Mouse (Mus musculus) yolk sac, embryonic 10.5 days (tissue): ENCODE data around the gene Palld.

Experiments used
- DNase-seq: peaks from one replicate; pipeline ENCODE4 v3.0.0-alpha.2; 2017; ENCODE audit warnings: low spot score

Gene Palld

GRCm38 (mm10) chr8:61502277-61502676 is 400.2 kb downstream of the Palld start:
- no peak for DNase-seq

GRCm38 (mm10) chr8:61500914-61501313 is 401.6 kb downstream of the Palld start:
- DNase-seq: no peak

- DNase-seq: no peak
Measured at GRCm38 (mm10) chr8:61499035-61499434, 403.5 kb downstream of the Palld start.

GRCm38 (mm10) chr8:61497110-61497509 is 405.4 kb downstream of the Palld start:
- DNase-seq: peak; percentile 24

- no peak for DNase-seq
Measured at GRCm38 (mm10) chr8:61488631-61489030, 413.9 kb downstream of the Palld start.

- peak; percentile 91 for DNase-seq
Measured at GRCm38 (mm10) chr8:61487597-61488156, 414.8 kb downstream of the Palld start, which contains the start of gene Cbr4. Gene Cbr4 (plus strand): TSS chr8:61487734.

GRCm38 (mm10) chr8:61486923-61487529 is 415.5 kb downstream of the Palld start:
- no peak for DNase-seq

- DNase-seq: no peak
Measured at GRCm38 (mm10) chr8:61480260-61480967, 422.1 kb downstream of the Palld start.

GRCm38 (mm10) chr8:61479506-61480214 is 422.8 kb downstream of the Palld start:
- DNase-seq: peak; percentile 54

GRCm38 (mm10) chr8:61478793-61479192 is 423.7 kb downstream of the Palld start:
- no peak for DNase-seq

- no peak for DNase-seq
Measured at GRCm38 (mm10) chr8:61478150-61478549, 424.3 kb downstream of the Palld start.

GRCm38 (mm10) chr8:61476160-61476559 is 426.3 kb downstream of the Palld start:
- DNase-seq: no peak

GRCm38 (mm10) chr8:61475251-61475673 is 427.2 kb downstream of the Palld start:
- DNase-seq: no peak

- no peak for DNase-seq
Measured at GRCm38 (mm10) chr8:61470213-61470612, 432.3 kb downstream of the Palld start.

- DNase-seq: no peak
Measured at GRCm38 (mm10) chr8:61467553-61467815, 435.0 kb downstream of the Palld start.

GRCm38 (mm10) chr8:61466696-61467552 is 435.6 kb downstream of the Palld start:
- DNase-seq: no peak

- no peak for DNase-seq
Measured at GRCm38 (mm10) chr8:61464393-61464792, 438.1 kb downstream of the Palld start.

GRCm38 (mm10) chr8:61462221-61462620 is 440.3 kb downstream of the Palld start:
- no peak for DNase-seq
